Mouse (Mus musculus): ENCODE results near the gene Pfkl.

- TF ChIP-seq USF1 (IDR thresholded peaks at IDR 0.05; ENCODE audit: low read depth) (no peak), MAX (IDR thresholded peaks at IDR 0.05; ENCODE audit: low read depth) (no peak)
These were observed 47.2 kb upstream of the Pfkl start for GRCm38 (mm10) chr10:78057056-78057455.
